Mouse (Mus musculus): ENCODE measurements around the gene Cdon.

- TF ChIP-seq CTCF (IDR thresholded peaks at IDR 0.05; ENCODE audit: low read depth, low read length) (no peak), GATA1 (IDR thresholded peaks at IDR 0.05; ENCODE audit: borderline replicate concordance, low read length) (no peak), TAL1 (conservative IDR thresholded peaks at IDR 0.05; ENCODE audit: low read depth, low read length) (no peak)
These were observed 135.7 kb downstream of the Cdon start for GRCm38 (mm10) chr9:35556494-35557102.

Data from G1E (cell line).